Mouse (Mus musculus): ENCODE data around the gene Heatr4. TPM values are rescaled to one million over a fixed set of nuclear protein-coding genes. Genes with fewer than 3 reads are reported as not detected.
A peak's percentile ranks its signal among the peaks of the same experiment; 100 is the strongest.

Gene Heatr4
- polyA plus RNA-seq, 1 experiment: not detected

GRCm38 (mm10) chr12:83921535-83922381 lies 62.9 kb downstream of the Heatr4 start, which contains the start of gene Numb:
Gene Numb (minus strand): TSS chr12:83921934.
- WGBS: under 1% methylated on average over 52 of the region's 63 CpGs
- TF ChIP-seq POLR2A (IDR thresholded peaks at IDR 0.05; ENCODE audit: low read depth, low read length) (peak; percentile 93), CTCF (IDR thresholded peaks at IDR 0.05; ENCODE audit: extremely low read depth, insufficient read length, insufficient replicate concordance, low read depth, low read length) (no peak)

GRCm38 (mm10) chr12:83920721-83921441 lies 63.8 kb downstream of the Heatr4 start:
- Histone ChIP-seq H3K36me3 (ENCODE audit: control insufficient read depth, insufficient read depth, low read length) (peaks cover 8% of the 10 kb centered on the region), H3K4me3 (ENCODE audit: low read depth, low read length) (peak overlapping the region; percentile 83), H3K27ac (ENCODE audit: insufficient read depth, low read depth, low read length) (peak overlapping the region; percentile 90), H3K4me1 (ENCODE audit: control insufficient read depth, insufficient read depth, insufficient read length, low read length) (peaks cover 18% of the 10 kb centered on the region; the same call in 1 of the 2 replicates), H3K27me3 (ENCODE audit: control insufficient read depth, insufficient read depth, low read length) (no peaks in the 10 kb centered on the region)
- WGBS: 3% methylated on average over 31 of the region's 31 CpGs
- TF ChIP-seq CTCF (IDR thresholded peaks at IDR 0.05; ENCODE audit: extremely low read depth, insufficient read length, insufficient replicate concordance, low read depth, low read length) (no peak), POLR2A (IDR thresholded peaks at IDR 0.05; ENCODE audit: low read depth, low read length) (no peak)

More at GRCm38 (mm10) chr12:83921535-83922381, 62.9 kb downstream of the Heatr4 start, which contains the start of gene Numb:
- Histone ChIP-seq H3K4me1 (ENCODE audit: control insufficient read depth, insufficient read depth, insufficient read length, low read length) (peaks cover 14% of the 10 kb centered on the region; the same call in 1 of the 2 replicates), H3K36me3 (ENCODE audit: control insufficient read depth, insufficient read depth, low read length) (peaks cover 3% of the 10 kb centered on the region), H3K4me3 (ENCODE audit: low read depth, low read length) (peak within 1 kb of the TSS; percentile 83), H3K27me3 (ENCODE audit: control insufficient read depth, insufficient read depth, low read length) (no peaks in the 10 kb centered on the region), H3K27ac (ENCODE audit: insufficient read depth, low read depth, low read length) (peak within 1 kb of the TSS; percentile 90)

DNA sequence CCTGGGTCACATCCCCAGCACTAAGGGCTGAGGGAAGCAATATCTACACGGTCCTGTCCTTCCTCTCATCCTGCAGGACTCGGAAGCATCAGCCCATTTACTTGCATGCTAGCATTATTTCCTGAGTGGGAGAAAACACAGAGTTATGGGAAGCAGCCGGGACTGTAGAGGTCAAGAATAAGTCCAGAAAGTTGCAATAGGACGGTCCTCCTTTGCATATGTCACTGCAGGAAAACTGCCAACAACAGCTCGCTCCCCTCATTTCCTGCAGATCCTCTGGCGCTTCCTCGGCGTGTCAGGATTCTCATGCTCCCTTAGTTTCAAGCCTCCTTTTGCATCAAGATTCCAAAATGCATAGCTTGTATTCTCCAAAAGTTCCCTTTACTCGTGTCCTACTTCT lies 67.8 kb downstream of the Heatr4 start:
- TF ChIP-seq CTCF (IDR thresholded peaks at IDR 0.05; ENCODE audit: extremely low read depth, insufficient read length, insufficient replicate concordance, low read depth, low read length): no peak
- TF ChIP-seq POLR2A (IDR thresholded peaks at IDR 0.05; ENCODE audit: low read depth, low read length): no peak
- Histone ChIP-seq H3K27ac (ENCODE audit: insufficient read depth, low read depth, low read length) (0 out of 2 replicates have a peak overlapping the region, but pooled peaks have one; percentile 9), H3K27me3 (ENCODE audit: control insufficient read depth, insufficient read depth, low read length) (no peaks in the 10 kb centered on the region), H3K4me1 (ENCODE audit: control insufficient read depth, insufficient read depth, insufficient read length, low read length) (peaks cover 19% of the 10 kb centered on the region; the same call in 1 of the 2 replicates), H3K4me3 (ENCODE audit: low read depth, low read length) (no peak overlapping the region), H3K36me3 (ENCODE audit: control insufficient read depth, insufficient read depth, low read length) (peaks cover 17% of the 10 kb centered on the region)
- WGBS: 76% methylated on average over 9 of the region's 9 CpGs

DNA sequence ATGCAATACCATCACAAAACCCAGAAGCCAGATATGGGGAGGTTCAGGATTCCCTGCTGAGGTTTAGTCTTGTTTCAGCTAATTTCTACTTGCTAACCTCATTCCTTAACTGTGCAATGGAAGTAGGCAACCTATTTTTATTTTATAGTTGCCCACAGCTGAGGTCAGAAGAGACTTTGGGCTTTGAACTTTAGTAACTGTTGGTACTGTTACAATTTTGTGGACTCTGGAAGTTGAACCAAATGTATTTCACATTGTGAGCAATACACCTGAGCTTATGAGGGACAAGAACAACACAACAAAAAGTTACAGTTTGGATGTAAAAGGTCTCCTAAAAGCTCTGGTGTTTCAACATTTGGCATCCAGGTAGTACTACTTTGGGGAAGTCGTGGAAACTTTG lies 69.9 kb downstream of the Heatr4 start:
- TF ChIP-seq POLR2A (IDR thresholded peaks at IDR 0.05; ENCODE audit: low read depth, low read length) (no peak), CTCF (IDR thresholded peaks at IDR 0.05; ENCODE audit: extremely low read depth, insufficient read length, insufficient replicate concordance, low read depth, low read length) (no peak)
- peak overlapping the region; percentile 82 for H3K27ac ChIP-seq (ENCODE audit: insufficient read depth, low read depth, low read length)
- WGBS: 56% methylated on average over 1 of the region's 1 CpGs

DNA sequence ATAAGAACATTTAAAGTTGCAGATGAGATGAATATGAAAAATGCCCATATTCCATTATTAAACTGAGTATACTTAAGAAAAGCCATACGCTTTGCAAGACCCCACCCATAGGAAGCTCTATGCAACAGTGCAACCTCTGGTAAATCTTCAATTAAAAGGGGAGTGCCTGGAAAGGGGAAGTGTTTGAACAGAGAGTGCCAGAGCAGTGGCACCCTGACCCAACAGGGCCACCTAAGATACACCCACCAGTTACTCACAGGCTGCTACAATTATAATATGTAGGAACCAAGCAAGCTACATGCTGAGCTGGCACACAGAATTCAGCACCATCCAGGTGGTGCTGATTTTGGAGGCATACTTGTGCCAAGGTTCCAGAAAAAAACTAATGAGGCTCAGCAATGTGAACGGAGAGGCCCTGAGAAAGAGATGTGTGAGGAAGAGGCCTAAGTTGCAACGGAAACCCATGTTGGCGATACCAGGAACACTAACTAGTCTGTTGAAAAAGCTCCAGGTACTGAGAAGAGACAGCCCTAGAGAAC lies 70.4 kb downstream of the Heatr4 start:
- H3K27ac ChIP-seq (ENCODE audit: insufficient read depth, low read depth, low read length): peak overlapping the region; percentile 78
- H3K4me1 ChIP-seq (ENCODE audit: control insufficient read depth, insufficient read depth, insufficient read length, low read length): peaks cover 26% of the 10 kb centered on the region; the same call in 1 of the 2 replicates
- H3K36me3 ChIP-seq (ENCODE audit: control insufficient read depth, insufficient read depth, low read length): peaks cover 17% of the 10 kb centered on the region
- no peak overlapping the region for H3K4me3 ChIP-seq (ENCODE audit: low read depth, low read length)
- no peaks in the 10 kb centered on the region for H3K27me3 ChIP-seq (ENCODE audit: control insufficient read depth, insufficient read depth, low read length)
- WGBS: 80% methylated on average over 4 of the region's 4 CpGs
- TF ChIP-seq CTCF (IDR thresholded peaks at IDR 0.05; ENCODE audit: extremely low read depth, insufficient read length, insufficient replicate concordance, low read depth, low read length) (no peak), POLR2A (IDR thresholded peaks at IDR 0.05; ENCODE audit: low read depth, low read length) (no peak)

More for the DNA sequence above, 69.9 kb downstream of the Heatr4 start:
- no peak overlapping the region for H3K4me3 ChIP-seq (ENCODE audit: low read depth, low read length)
- H3K4me1 ChIP-seq (ENCODE audit: control insufficient read depth, insufficient read depth, insufficient read length, low read length): peaks cover 26% of the 10 kb centered on the region; the same call in 1 of the 2 replicates
- no peaks in the 10 kb centered on the region for H3K27me3 ChIP-seq (ENCODE audit: control insufficient read depth, insufficient read depth, low read length)
- peaks cover 17% of the 10 kb centered on the region for H3K36me3 ChIP-seq (ENCODE audit: control insufficient read depth, insufficient read depth, low read length)

DNA sequence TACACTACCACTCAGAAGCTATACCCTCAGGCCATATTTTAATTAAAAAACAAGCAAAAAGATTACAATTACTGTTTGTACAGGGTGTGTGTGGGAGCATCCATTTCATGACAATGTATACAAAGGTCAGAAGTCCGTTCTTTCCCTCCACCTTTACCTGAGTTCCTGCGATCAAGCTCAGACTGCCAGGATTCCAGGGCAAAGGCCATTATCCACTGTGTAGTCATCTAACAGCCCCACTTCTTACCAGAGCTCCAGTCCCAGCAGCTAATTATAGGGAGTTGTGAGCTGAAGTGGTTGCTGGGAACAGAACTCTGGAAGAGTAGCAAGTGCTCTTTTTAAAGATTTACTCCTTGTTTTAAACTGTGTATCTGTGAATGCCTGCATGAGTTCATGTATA lies 74.2 kb downstream of the Heatr4 start:
- peaks cover 7% of the 10 kb centered on the region for H3K36me3 ChIP-seq (ENCODE audit: control insufficient read depth, insufficient read depth, low read length)
- peak overlapping the region; percentile 62 for H3K27ac ChIP-seq (ENCODE audit: insufficient read depth, low read depth, low read length)
- no peak overlapping the region for H3K4me3 ChIP-seq (ENCODE audit: low read depth, low read length)
- no peaks in the 10 kb centered on the region for H3K27me3 ChIP-seq (ENCODE audit: control insufficient read depth, insufficient read depth, low read length)
- WGBS: 17% methylated on average over 2 of the region's 2 CpGs
- no peak for TF ChIP-seq POLR2A (IDR thresholded peaks at IDR 0.05; ENCODE audit: low read depth, low read length)
- TF ChIP-seq CTCF (IDR thresholded peaks at IDR 0.05; ENCODE audit: extremely low read depth, insufficient read length, insufficient replicate concordance, low read depth, low read length): no peak
- peaks cover 22% of the 10 kb centered on the region; the same call in 1 of the 2 replicates for H3K4me1 ChIP-seq (ENCODE audit: control insufficient read depth, insufficient read depth, insufficient read length, low read length)

Other genes starting within 250 kb of the Heatr4 start
- 6.7 and 11.7 TPM in 2 replicates for gene Papln, start 221.2 kb downstream of the Heatr4 start, polyA plus RNA-seq (2012; rRNA removed)
- 57.1 and 141 TPM in 2 replicates for gene Numb, start 62.9 kb downstream of the Heatr4 start, polyA plus RNA-seq (2012; rRNA removed)
- 11.5 and 17.7 TPM in 2 replicates for gene Riox1, start 34.2 kb downstream of the Heatr4 start, polyA plus RNA-seq (2012; rRNA removed)
- gene Acot2, start 3.0 kb upstream of the Heatr4 start, polyA plus RNA-seq (2012; rRNA removed): 4.4 and 7.6 TPM in 2 replicates
- 2.7 and 2.9 TPM in 2 replicates for gene Acot1, start 24.6 kb upstream of the Heatr4 start, polyA plus RNA-seq (2012; rRNA removed)
- 7.7 and 34.2 TPM in 2 replicates for gene Acot4, start 53.5 kb upstream of the Heatr4 start, polyA plus RNA-seq (2012; rRNA removed)
- not detected in 2 replicates for gene Gm49366, start 54.1 kb upstream of the Heatr4 start, polyA plus RNA-seq (2012; rRNA removed)
- not detected in 2 replicates for gene Acot3, start 67.3 kb upstream of the Heatr4 start, polyA plus RNA-seq (2012; rRNA removed)
- gene Acot5, start 84.5 kb upstream of the Heatr4 start, polyA plus RNA-seq (2012; rRNA removed): not detected in 2 replicates
- gene Acot6, start 115.8 kb upstream of the Heatr4 start, polyA plus RNA-seq (2012; rRNA removed): 0.77 and 0.86 TPM in 2 replicates
- 0.38 and 0.68 TPM in 2 replicates for gene Dnal1, start 129.5 kb upstream of the Heatr4 start, polyA plus RNA-seq (2012; rRNA removed)
- 0.10 and 0.33 TPM in 2 replicates for gene Pnma1, start 163.6 kb upstream of the Heatr4 start, polyA plus RNA-seq (2012; rRNA removed)
- 8.9 and 25.9 TPM in 2 replicates for gene Elmsan1, start 234.0 kb upstream of the Heatr4 start, polyA plus RNA-seq (2012; rRNA removed)

Data from small intestine, adult 2 months (tissue).